Mouse (Mus musculus): Measurements from ENCODE around the gene Cacna1c. TPM values are rescaled to one million over a fixed set of nuclear protein-coding genes. Genes with fewer than 3 reads are reported as not detected.
A peak's percentile ranks its signal among the peaks of the same experiment; 100 is the strongest.

The Cacna1c gene
- polyA plus RNA-seq, 2 experiments = 8.9 to 29.0 TPM

DNA sequence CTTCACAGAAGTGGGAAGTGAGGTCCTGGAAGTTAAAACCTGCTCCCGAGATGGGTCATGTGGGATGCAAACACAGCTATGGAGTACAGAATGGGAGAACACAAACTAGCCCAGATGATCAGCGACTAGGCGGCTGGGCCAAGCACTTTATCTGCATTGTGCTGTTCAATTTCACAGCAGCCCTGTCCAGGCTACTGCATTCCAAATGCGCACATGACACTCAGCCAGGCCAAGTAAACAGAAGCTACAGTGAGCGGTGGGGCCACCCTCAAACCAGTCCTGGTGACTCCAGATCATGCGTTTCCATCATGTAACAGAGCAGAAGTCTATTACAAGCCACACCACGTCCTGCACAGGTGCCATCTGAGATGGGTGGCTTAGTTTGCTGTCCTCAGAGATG is 376.6 kb downstream of the Cacna1c start:
- no peak overlapping the region for H3K4me3 ChIP-seq (replicated peaks; ENCODE audit: low read length)
- H3K4me1 ChIP-seq (ENCODE audit: control insufficient read depth, insufficient read depth, low read length) = peaks cover 8% of the 10 kb centered on the region; the same call in 1 of the 2 replicates
- TF ChIP-seq POLR2A (IDR thresholded peaks at IDR 0.05; ENCODE audit: borderline replicate concordance, extremely low read depth, insufficient read depth, insufficient read length) = no peak
- H3K4me2 ChIP-seq (replicated peaks; ENCODE audit: low read depth, low read length, severe bottlenecking) = no peak overlapping the region
- no peaks in the 10 kb centered on the region for H3K9me3 ChIP-seq (ENCODE audit: control insufficient read depth, low read length)
- no peak overlapping the region for H3K27ac ChIP-seq (replicated peaks; ENCODE audit: low read depth, low read length)
- 76% methylated on average over 7 of the region's 7 CpGs for WGBS
- no peak for DNase-seq (ENCODE audit: low spot score)
- H3K9ac ChIP-seq (ENCODE audit: low read depth, low read length, severe bottlenecking) = no peak overlapping the region
- H3K27me3 ChIP-seq (ENCODE audit: control insufficient read depth, insufficient read depth, low read length) = no peaks in the 10 kb centered on the region
- no peaks in the 10 kb centered on the region for H3K36me3 ChIP-seq (ENCODE audit: control insufficient read depth, insufficient read depth, low read length)
- ATAC-seq (ENCODE audit: low FRiP score, low read depth) = no peak

DNA sequence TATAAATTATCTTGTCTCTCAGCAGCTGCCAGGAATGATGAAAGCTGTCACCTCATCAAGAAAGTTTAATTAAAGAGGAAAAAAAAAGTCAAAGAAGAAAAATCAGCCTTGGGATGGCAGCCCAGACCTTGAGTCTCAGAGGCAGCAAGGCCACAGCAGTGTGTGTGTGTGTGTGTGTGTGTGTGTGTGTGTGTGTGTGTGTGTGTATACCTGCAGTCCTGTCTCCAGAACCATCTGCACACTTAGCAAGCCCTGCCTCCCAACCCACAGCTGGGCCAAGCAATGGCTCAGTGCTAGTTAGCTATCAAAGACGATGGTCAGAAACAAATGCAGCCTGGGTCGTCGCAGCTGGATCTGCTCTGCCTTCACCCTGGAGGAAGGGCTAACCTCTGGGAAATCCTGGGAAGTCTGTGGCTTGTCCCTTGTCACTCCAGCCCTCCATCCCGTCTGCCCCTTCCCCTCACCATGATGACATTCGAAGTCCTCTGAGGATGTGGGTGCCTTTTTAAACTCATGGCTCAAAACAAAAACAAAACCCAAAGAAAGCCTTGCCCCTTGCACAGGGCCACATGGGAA is 378.2 kb downstream of the Cacna1c start:
- Histone ChIP-seq H3K4me2 (replicated peaks; ENCODE audit: low read depth, low read length, severe bottlenecking) (no peak overlapping the region), H3K4me3 (replicated peaks; ENCODE audit: low read length) (no peak overlapping the region), H3K4me1 (ENCODE audit: control insufficient read depth, insufficient read depth, low read length) (peaks cover 8% of the 10 kb centered on the region; the same call in 1 of the 2 replicates), H3K9me3 (ENCODE audit: control insufficient read depth, low read length) (no peaks in the 10 kb centered on the region), H3K27me3 (ENCODE audit: control insufficient read depth, insufficient read depth, low read length) (no peaks in the 10 kb centered on the region), H3K9ac (ENCODE audit: low read depth, low read length, severe bottlenecking) (no peak overlapping the region), H3K27ac (replicated peaks; ENCODE audit: low read depth, low read length) (no peak overlapping the region), H3K36me3 (ENCODE audit: control insufficient read depth, insufficient read depth, low read length) (no peaks in the 10 kb centered on the region)
- ATAC-seq (ENCODE audit: low FRiP score, low read depth) (no peak), DNase-seq (ENCODE audit: low spot score) (no peak)
- 62% methylated on average over 5 of the region's 5 CpGs for WGBS
- TF ChIP-seq POLR2A (IDR thresholded peaks at IDR 0.05; ENCODE audit: borderline replicate concordance, extremely low read depth, insufficient read depth, insufficient read length) = no peak

DNA sequence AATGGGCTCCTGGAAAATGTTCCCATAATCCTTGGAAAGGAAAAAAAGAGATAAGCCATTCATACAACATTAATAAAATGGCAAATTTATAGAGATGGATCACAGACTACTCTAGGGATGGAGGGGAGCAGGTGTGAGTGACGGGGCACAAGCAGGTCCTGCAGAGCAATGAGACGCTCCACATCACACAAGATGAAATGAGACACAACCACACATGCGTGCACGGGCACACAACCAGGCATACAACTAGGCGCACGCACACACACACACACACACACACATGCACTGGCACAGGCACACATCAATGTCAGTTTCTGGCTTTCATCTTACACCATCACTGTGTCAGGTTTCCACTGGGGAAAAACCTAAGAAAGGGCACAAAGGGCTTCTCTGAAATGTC is 380.0 kb downstream of the Cacna1c start:
- H3K27ac ChIP-seq (replicated peaks; ENCODE audit: low read depth, low read length) = no peak overlapping the region
- no peak overlapping the region for H3K9ac ChIP-seq (ENCODE audit: low read depth, low read length, severe bottlenecking)
- ATAC-seq (ENCODE audit: low FRiP score, low read depth) = no peak
- H3K27me3 ChIP-seq (ENCODE audit: control insufficient read depth, insufficient read depth, low read length) = no peaks in the 10 kb centered on the region
- no peak overlapping the region for H3K4me2 ChIP-seq (replicated peaks; ENCODE audit: low read depth, low read length, severe bottlenecking)
- no peak for DNase-seq (ENCODE audit: low spot score)
- no peak for TF ChIP-seq POLR2A (IDR thresholded peaks at IDR 0.05; ENCODE audit: borderline replicate concordance, extremely low read depth, insufficient read depth, insufficient read length)
- H3K4me1 ChIP-seq (ENCODE audit: control insufficient read depth, insufficient read depth, low read length) = 0 out of 2 replicates have a peak, but pooled peaks cover 4% of the 10 kb centered on the region
- no peaks in the 10 kb centered on the region for H3K36me3 ChIP-seq (ENCODE audit: control insufficient read depth, insufficient read depth, low read length)
- no peaks in the 10 kb centered on the region for H3K9me3 ChIP-seq (ENCODE audit: control insufficient read depth, low read length)
- 89% methylated on average over 6 of the region's 6 CpGs for WGBS
- no peak overlapping the region for H3K4me3 ChIP-seq (replicated peaks; ENCODE audit: low read length)

DNA sequence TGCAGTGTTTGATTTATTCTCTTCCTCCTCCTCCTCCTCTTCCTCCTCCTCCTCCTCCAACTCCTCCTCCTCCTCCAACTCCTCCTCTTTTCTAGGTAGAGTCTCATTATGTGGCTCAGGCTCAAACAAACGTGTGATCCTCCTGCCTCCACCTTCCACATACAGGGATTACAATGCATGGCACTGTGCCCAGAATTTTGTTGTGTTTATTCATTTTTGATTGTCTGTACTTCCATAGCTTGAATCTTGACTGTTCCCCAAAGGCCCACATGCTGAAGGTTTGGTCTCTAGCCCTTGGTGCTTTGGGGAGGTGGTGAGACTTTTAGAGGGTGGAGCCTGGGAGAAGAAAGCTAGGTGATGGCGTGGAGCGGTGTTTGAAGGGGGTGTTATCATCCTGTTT is 383.7 kb downstream of the Cacna1c start:
- Histone ChIP-seq H3K27me3 (ENCODE audit: control insufficient read depth, insufficient read depth, low read length) (no peaks in the 10 kb centered on the region), H3K4me3 (replicated peaks; ENCODE audit: low read length) (no peak overlapping the region), H3K36me3 (ENCODE audit: control insufficient read depth, insufficient read depth, low read length) (no peaks in the 10 kb centered on the region), H3K9ac (ENCODE audit: low read depth, low read length, severe bottlenecking) (no peak overlapping the region), H3K9me3 (ENCODE audit: control insufficient read depth, low read length) (no peaks in the 10 kb centered on the region), H3K4me1 (ENCODE audit: control insufficient read depth, insufficient read depth, low read length) (no peaks in the 10 kb centered on the region), H3K4me2 (replicated peaks; ENCODE audit: low read depth, low read length, severe bottlenecking) (no peak overlapping the region), H3K27ac (replicated peaks; ENCODE audit: low read depth, low read length) (no peak overlapping the region)
- ATAC-seq (ENCODE audit: low FRiP score, low read depth) = no peak
- 64% methylated on average over 3 of the region's 3 CpGs for WGBS
- no peak for DNase-seq (ENCODE audit: low spot score)
- no peak for TF ChIP-seq POLR2A (IDR thresholded peaks at IDR 0.05; ENCODE audit: borderline replicate concordance, extremely low read depth, insufficient read depth, insufficient read length)

DNA sequence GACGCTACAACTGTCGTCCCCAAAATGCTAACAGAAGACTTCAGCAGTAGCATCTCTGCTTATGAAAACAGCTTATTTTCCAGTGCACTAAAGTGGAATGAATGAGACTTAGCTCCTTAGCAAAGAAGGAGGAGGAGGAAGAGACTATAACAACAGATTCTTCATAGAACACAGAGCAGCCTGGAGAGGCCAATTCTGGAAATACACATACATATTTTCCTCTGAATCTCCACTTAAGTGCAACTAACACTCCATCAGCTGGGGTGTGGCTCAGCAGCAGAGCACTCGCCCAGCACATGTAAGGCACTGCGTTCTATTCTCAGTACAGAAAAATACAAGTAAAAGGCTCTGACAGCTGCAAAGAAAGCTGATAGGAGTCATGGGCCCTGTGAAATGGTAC is 384.2 kb downstream of the Cacna1c start:
- WGBS = 85% methylated on average over 4 of the region's 4 CpGs
- ATAC-seq (ENCODE audit: low FRiP score, low read depth) (peak; percentile 50; the same call in 1 of the 2 replicates), DNase-seq (ENCODE audit: low spot score) (no peak)
- Histone ChIP-seq H3K4me2 (replicated peaks; ENCODE audit: low read depth, low read length, severe bottlenecking) (no peak overlapping the region), H3K4me1 (ENCODE audit: control insufficient read depth, insufficient read depth, low read length) (no peaks in the 10 kb centered on the region), H3K9me3 (ENCODE audit: control insufficient read depth, low read length) (no peaks in the 10 kb centered on the region), H3K27ac (replicated peaks; ENCODE audit: low read depth, low read length) (no peak overlapping the region), H3K27me3 (ENCODE audit: control insufficient read depth, insufficient read depth, low read length) (no peaks in the 10 kb centered on the region), H3K9ac (ENCODE audit: low read depth, low read length, severe bottlenecking) (no peak overlapping the region), H3K4me3 (replicated peaks; ENCODE audit: low read length) (no peak overlapping the region), H3K36me3 (ENCODE audit: control insufficient read depth, insufficient read depth, low read length) (no peaks in the 10 kb centered on the region)
- no peak for TF ChIP-seq POLR2A (IDR thresholded peaks at IDR 0.05; ENCODE audit: borderline replicate concordance, extremely low read depth, insufficient read depth, insufficient read length)

Measured in limb, embryonic 14.5 days (tissue).